Mouse (Mus musculus) retina, embryonic 14.5 days (tissue): ENCODE data around the gene Samsn1.

Experiments
- DNase-seq: peaks from one replicate; pipeline ENCODE4 v3.0.0-alpha.2; 2015; ENCODE audit warnings: low spot score

Samsn1 gene

DNA sequence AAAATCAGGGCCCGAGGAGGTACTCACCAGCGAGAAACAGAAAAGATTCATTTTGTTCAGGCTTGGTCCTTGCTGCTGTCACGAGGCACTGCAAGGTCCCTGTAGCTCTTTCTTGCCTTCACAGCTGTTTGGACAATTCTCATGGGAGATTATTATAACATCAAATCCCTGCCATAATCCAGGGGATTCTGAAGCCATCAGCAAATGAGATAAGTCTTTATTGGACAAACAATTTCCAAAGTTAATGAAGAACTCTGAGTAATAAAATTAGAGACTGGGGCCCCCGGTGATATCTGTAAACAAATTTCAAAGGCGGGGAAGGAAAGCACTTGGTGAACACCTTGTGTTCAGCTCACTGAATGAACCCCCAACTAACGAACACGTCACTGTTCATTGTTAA lies at the start of gene Samsn1:
TSS of gene Samsn1 (minus strand) at position 101 of the 400 bp plus-strand sequence.
- DNase-seq = no peak

- DNase-seq = no peak
Observed at GRCm38 (mm10) chr16:76066082-76066635, 44.1 kb upstream of the Samsn1 start.

DNA sequence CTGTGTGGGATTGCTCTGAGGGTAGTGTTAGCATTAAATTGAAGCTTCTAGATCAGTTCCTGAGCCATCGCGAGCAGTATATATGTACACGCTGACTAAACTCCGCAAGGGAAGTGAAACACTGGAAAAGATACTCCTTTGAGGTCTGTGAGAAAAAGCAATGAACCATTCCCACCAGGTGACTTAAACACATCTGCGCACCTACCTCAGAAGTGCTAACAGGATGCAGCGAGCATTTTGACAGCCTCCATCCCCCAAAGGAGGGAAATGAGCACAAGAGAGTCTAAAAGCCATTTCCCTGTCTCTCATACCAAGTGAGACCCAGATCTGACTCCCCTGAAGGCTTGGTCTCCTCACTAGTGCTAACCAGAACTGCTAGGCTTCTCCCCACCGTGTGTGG lies 32.9 kb upstream of the Samsn1 start:
- no peak for DNase-seq

GRCm38 (mm10) chr16:76054079-76054478 lies 32.0 kb upstream of the Samsn1 start:
- no peak for DNase-seq

- no peak for DNase-seq
Observed at GRCm38 (mm10) chr16:76053537-76053936, 31.5 kb upstream of the Samsn1 start.

DNA sequence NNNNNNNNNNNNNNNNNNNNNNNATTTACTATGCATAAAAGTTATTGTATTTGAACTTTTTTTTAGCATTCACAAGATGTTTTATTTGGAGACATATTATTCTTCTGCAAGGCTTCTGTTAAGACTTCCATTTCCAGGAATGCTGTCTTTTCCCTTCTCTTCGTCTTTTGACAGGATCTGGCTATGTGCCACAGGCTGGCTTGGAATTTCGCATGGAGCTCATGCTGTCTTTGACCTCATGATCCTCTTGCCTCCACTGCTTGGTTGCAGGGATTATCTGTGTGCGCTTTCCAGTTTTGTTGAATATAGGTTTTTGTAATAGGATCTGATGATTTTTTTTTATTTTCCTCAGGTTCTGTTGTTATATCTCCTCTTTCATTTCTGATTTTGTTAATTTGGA lies 25.0 kb upstream of the Samsn1 start:
- no peak for DNase-seq

DNA sequence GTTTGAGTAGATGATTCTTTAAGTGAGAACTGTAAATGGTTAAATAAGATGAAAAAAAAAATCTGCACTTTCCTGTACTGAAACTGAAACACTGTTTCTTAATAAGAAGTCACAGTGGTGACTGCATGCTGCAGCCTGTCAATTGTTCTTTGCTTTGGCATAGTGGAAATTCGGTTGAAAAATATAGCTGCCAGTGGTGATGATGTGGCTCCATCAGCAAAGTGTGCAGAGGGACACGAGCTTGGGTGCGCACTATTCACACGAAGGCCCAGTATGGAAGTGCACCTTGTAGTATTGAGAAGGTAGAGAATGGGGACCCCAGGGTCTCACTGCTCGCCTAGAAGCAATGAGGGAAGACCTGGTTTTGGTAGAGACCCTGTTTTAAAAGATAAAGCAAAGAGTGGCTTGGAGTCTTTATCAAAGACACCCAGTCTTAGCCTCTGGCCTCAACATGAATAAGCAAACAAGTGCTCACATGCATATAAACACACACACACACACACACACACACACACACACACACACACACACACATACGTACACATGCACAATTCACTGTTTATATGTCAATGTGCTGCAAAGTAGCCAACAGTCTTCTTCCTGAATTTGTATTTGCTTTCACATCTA lies 18.4 kb upstream of the Samsn1 start:
- no peak for DNase-seq

GRCm38 (mm10) chr16:76019164-76019563 lies 2.9 kb downstream of the Samsn1 start:
- no peak for DNase-seq

- no peak for DNase-seq
Observed at GRCm38 (mm10) chr16:76003812-76004389, 18.2 kb downstream of the Samsn1 start.

GRCm38 (mm10) chr16:76002870-76003572 lies 19.1 kb downstream of the Samsn1 start:
- DNase-seq = no peak

- no peak for DNase-seq
Observed at GRCm38 (mm10) chr16:76002287-76002686, 19.8 kb downstream of the Samsn1 start.

GRCm38 (mm10) chr16:76001788-76002187 lies 20.3 kb downstream of the Samsn1 start:
- DNase-seq = peak; percentile 18

GRCm38 (mm10) chr16:76000127-76000526 lies 22.0 kb downstream of the Samsn1 start:
- DNase-seq = no peak

DNA sequence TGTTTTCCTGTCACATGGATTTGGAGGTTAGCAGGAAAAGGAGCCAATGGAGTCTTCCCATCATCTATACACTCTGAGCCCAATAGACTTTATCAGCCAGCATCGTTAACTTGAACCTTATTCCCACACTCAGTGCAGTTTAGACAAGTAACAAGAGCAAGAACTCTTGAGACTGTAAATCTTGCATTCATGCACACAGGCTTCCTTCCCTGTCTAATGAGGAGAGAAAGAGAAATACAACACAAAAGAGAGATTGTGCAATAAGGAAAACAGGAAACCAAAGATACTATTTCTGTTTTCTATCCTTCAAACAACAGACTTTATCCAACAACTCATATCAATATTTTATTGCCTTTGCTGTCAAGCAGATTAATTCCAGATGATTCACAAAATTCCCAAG lies 31.9 kb downstream of the Samsn1 start:
- DNase-seq = no peak

DNA sequence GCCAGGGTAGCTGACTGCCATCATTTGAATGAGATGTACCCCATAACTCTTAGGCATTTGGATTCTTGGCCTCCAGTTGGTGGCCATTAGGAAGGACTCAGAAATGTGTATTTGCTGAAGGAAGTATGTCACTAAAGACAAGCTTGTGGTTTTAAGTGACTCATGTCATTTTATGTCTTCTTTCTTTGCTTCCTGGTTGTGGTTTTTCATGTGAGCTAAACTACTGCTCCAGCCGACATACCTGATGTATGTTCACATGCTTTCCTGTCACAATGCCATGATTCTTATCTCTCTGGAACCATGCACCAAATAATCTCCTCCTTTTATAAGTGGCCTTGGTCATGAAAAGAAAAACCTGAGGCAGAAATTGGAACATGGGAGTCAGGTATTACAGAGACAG lies 38.2 kb downstream of the Samsn1 start:
- DNase-seq = no peak

DNA sequence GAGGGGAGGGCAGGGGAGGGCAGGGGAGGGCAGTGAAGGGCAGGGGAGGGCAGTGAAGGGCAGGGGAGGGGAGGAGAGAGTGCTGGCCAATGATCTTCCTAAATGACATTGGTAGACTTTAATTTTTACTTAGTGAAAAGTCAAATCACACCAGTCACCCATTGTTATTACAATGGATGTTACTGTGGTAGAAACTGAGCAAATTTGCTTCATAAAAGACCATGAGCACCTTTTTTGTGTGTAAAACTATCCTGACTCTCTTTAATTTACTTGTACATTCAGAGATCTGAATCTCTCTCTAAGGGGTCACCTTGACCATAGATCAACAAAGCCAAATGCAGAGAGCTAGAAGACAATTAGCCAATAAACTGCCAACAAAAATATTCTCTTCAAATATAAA lies 42.7 kb downstream of the Samsn1 start:
- no peak for DNase-seq

DNA sequence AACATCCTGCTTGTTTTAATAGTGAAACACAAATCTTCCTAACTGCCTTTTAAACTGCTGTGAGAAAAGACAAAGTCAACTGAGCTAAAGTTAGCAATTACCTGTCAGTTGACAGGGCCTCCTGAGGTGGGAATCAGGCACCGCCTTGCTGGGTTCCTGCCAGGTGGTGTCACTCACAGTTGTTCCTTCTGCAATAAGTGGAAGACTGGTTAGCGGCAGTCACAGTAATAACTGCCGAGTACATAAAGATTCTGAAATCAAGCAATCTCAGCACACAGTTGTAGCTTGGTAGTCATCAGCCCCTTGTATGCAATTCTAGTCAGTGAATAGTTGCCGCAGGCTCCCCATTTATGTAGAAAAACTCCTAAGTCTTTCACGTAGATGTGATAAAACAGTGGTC lies 44.3 kb downstream of the Samsn1 start:
- DNase-seq = no peak

DNA sequence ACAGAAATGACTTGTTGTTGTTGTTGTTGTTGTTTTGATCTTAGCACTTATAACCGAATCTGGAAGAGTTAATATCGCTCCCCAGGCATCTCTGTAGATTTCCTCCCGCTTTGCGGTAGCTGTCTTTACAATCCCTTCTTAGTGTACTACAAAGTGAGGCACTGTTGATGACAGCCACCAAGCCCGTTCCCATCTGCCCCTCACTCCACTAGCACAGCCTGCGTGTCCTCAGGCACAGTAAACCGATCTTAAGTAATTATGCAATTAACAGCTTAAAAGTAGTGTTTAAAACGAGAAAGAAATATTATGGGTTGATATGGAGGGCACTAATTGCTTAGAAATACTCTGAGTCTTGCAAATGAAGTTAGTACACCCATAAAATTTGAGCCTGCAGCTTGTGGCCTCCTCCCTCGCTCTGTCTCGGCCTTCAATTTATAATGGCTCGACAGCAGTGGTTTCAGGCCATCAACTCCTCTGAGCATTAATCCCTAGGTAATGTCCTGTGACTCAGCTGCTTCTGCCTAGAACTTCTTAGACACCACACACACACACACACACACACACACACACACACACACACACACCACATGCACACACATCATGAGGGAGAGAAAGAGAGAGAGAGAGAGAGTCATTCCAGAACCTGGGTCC lies 46.3 kb downstream of the Samsn1 start:
- no peak for DNase-seq

- no peak for DNase-seq
Observed at GRCm38 (mm10) chr16:75970266-75970998, 51.6 kb downstream of the Samsn1 start.

GRCm38 (mm10) chr16:75962021-75962420 lies 60.1 kb downstream of the Samsn1 start:
- no peak for DNase-seq

DNA sequence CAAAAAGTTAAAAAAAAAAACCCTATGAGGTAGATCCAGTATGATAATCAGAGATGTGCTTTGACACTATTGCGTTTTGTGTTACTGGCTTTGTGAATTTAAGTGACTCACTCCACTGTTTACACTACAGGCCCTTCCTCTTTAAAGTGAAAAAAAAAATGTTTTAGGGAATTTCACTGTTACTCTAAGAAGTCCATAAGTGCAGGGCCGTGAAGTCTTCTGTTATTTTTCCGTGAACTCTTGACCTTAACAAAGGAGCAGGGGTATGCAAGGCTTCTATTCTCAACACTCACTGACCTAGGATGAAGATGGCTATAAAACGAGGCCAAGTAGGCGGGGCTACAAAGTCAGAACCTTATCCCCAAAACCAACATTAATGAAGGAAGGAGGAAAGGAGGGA lies 60.6 kb downstream of the Samsn1 start:
- DNase-seq = no peak

GRCm38 (mm10) chr16:75961036-75961435 lies 61.0 kb downstream of the Samsn1 start:
- no peak for DNase-seq
